Mouse (Mus musculus) embryo, embryonic 11.5 days (tissue): ENCODE results near the gene Zfp985.
"Not testable (repeated sequence)": the region's sequence is repeated elsewhere in the genome, so short reads cannot be mapped to it uniquely, and the experiment has no call there.

Experiments used
- DNase-seq: peaks from one replicate; pipeline ENCODE4 v3.0.0-alpha.2; 2012; ENCODE audit warnings: low read depth, low spot score

The Zfp985 gene

DNA sequence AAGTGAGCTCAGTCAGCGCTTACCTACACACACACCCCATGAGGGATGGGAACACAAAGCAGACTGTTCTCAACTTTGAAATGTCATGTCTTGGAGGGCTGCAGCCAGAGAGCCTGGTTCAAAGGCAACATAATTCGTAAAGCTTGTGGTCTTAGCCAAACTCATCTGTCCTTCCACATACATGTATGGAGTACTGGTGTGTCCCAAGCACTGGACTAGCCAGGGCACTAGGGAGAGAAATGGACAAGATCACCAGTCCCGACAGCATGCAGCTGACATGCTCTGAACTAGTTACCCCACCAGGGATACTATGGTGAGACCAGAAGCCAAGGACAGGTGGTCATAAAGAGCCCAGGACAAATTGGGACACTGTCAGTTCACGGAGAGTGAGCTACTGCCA is 50.7 kb downstream of the Zfp985 start:
- no peak for DNase-seq

DNA sequence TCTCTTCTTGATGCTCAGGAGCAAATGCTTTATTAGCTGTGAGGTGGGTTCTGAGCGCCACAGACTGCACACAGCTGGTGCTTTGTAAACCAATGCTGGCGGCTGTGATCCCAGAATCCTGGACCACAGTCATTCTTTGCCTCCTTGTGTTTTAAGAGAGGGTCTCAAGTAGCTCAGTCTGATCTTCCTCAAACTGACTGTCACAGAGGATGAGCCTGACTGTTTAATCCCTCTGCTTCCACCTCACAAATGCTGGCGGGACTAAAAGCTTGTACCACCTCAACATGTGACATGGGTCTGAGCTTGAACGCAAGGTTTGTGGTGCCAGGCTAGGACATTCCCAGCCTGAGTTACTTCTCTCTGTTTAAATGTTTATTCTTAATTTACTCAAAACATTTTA is 52.4 kb downstream of the Zfp985 start:
- DNase-seq = no peak

DNA sequence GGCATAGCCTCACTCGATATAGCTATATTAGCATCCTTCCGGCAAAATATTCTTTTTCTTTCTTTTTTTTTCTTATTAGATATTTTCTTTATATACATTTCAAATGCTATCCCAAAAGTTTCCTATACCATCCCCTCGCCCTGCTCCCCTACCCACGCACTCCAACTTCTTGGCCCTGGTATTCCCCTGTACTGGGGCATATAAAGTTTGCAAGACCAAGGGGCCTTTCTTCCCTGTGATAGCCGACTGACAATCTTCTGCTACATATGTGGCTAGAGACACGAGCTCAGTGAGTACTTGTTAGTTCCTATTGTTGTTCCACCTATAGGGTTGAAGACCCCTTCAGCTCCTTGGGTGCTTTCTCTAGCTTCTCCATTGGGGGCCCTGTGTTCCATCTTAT is 53.4 kb downstream of the Zfp985 start:
- DNase-seq = not testable (repeated sequence)

DNA sequence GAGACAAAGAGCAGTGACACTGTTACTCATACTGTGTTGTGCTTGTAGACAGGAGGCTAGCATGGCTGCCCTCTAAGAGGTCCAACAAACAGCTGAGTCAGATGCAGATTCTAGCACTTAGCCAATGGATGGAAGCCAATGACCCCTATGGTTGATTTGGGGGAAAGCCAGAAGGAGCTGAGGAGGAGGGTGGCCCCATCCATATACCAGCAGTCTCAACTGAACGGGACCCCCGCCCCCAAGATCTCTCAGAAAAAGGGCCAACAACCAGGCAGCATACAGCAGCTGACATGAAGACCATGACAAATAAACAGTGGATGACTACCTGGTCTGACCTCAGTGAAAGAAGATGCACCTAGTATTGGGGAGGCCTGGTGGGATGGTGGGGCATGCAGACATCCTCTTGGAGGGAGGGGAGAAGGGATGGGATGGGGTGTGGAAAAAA is 80.8 kb downstream of the Zfp985 start:
- not testable (repeated sequence) for DNase-seq
